Mouse (Mus musculus) thymus, postnatal 14 days (tissue): ENCODE measurements around the gene Pkdcc.
A peak's percentile ranks its signal among the peaks of the same experiment; 100 is the strongest.

Experiments used
- DNase-seq: peaks from one replicate; pipeline ENCODE4 v3.0.0; 2021

Gene Pkdcc

GRCm38 (mm10) chr17:83214674-83215528 lies at the start of gene Pkdcc:
TSS of gene Pkdcc (plus strand) at chr17:83215292.
- peak; percentile 63 for DNase-seq

DNA sequence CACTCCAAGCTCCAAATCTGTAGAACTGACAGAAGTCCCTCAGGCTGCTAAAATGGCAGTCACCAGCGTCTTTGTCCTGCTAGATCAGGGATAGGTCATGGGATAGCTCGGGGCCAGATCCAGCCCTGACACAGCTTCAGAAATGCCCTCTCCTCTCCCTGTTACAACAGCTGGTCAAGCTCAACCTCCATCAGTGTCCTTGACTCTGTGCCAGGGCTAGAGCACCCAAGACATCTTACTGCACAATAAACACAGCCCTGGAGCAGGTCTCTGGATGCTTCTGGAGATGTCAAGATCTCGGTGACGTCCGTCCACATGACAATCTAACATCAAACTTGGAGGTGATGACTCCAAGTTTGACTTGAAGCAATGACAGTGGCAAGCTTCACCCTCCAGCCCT lies 48.9 kb upstream of the Pkdcc start:
- DNase-seq, result no peak

GRCm38 (mm10) chr17:83176146-83176545 lies 38.9 kb upstream of the Pkdcc start:
- no peak for DNase-seq

DNA sequence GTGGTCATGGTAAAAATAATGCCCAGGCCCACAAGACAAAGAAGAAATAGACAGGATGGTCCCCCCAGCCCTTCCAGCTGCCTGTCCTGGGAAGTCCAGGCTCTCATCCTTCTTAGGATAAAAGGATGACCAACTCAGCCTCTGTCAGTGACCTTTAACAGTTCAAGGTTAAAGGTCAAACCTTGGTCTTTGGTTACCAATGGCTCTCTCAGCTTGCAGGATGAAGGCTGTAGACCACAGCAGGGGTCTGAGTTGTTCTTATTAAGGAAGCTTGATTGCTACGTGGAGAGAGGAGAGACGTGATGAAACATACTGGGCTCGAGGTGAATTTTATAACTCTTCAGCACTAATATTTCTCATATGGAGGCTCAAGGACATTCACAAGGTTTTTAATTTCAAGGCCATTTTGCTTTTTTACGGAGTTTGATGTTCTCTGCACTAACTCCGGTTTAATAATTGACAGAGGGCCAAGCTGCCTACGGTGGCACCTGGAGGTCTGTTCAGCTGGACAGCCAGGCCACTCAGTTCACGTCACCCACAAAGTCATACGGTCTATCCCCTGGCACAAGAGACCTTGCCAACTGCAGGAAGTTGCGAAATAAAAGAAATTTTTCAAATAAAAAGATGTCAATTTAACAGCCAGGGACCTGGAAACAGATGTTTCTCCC lies 36.5 kb upstream of the Pkdcc start:
- no peak for DNase-seq

DNA sequence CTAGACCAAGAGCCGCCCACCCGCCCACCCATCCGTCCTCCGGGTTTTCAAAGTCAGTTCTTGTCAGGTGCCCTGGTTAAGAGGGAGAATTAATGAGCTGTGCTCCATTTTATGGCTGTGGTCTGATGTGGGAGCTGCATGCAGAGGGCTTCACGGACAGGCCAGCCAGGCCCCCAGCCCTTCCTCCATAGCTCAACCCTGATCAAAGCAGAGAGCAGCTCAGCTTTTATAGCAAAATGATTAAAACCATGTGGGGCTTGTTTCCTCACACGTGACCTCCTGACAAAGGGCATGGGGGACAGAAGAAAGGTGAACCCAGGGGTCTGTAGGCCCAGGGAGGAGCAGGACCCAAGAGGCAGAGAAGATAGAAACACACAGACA lies 36.0 kb upstream of the Pkdcc start:
- no peak for DNase-seq

DNA sequence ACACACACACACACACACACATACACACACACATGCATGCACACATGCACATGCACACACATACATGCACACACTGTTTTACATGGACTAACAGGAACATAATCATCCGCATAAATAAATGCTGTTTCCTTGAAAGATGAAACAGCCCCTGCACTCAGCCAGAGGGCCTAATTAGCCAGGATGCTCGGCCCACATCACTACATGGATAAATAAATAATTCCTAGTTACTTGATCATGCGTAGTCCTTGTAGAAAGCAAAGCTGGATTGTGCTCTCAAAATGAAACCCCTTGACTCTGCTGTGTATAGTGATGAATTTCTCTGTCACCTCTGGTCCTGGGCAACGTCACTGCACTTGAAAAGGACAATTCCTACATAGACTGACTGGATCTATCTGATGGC lies 35.5 kb upstream of the Pkdcc start:
- DNase-seq, result no peak

DNA sequence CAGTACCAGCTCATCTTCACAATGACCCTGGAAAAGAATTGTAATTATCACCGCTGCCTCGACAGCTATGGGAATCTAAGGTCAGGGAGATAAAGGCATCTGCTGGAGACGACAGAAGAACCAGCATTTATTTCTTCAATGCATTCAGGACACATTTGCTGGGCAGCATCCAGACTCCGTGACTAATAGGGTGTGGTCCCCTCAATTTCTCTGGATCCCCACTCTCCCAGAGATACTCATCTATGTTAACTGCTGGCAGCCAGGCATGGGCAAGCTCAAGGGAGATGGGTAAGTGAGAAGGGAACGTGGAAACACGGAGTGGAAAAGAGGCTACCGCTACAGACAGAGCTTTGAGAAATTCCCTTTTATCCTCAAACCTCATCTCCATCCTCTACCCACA lies 34.0 kb upstream of the Pkdcc start:
- no peak for DNase-seq

- DNase-seq, result no peak
These were observed 33.5 kb upstream of the Pkdcc start for GRCm38 (mm10) chr17:83181592-83181991.

GRCm38 (mm10) chr17:83182061-83182664 lies 32.9 kb upstream of the Pkdcc start:
- DNase-seq, result no peak

DNA sequence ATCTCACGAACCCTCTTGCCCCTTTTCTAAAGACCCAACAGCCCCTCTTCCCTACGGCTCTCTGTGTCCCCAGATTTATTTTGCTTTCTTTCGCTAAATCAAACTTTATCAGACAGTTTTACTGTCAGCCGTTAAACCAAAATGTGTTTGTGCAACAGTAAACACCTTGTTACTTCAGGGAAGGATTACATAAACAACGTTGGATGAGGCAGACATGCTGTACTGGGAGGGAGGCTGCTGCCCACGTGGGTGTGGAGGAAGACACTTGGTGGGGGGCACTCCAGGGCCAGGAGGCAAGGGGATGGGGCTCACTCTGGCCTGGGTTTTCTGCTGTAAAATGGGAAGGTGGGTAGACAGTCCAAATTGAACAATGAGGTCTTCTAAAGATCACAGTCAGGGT lies 32.3 kb upstream of the Pkdcc start:
- DNase-seq, result no peak

DNA sequence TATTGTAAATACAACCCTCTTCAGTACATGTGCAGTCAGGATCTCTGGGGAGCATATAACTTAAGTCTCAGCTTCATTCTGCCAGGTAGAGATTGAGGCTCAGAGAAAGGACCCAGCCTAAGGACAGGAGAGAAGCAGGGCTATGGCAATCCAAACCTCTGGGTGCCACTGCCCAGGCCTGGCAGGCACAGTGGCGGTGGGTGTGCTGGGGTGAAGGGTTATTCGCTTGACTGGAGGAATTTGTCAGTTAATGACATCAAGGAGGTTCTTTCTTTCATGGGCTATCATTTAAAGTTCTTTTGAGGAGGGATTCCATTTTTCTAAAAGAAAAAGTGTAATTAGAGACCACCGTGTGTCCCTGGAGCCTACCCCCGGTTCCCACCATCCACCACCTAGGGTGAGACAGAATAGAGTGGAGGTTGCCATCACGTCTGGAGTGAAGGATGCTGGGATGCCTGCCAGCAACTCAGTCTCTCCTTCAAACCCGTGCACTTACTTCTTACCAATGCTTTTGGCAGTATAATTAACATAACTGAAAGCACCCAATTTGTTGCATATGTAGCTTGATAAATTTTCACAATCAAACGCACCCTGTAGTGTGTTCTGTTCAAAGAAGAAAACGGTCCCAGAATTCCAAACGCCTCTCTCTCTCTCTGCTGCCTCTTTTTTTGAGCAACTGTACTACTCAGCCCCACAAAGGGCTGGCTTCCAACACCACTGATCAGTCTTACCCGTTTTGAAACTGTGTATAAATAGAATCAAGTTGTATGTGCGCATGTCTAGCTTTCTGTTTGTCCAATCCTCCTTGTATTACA lies 27.1 kb upstream of the Pkdcc start:
- no peak for DNase-seq

GRCm38 (mm10) chr17:83190810-83191209 lies 24.3 kb upstream of the Pkdcc start:
- DNase-seq, result no peak

GRCm38 (mm10) chr17:83194491-83194890 lies 20.6 kb upstream of the Pkdcc start:
- DNase-seq, result no peak

DNA sequence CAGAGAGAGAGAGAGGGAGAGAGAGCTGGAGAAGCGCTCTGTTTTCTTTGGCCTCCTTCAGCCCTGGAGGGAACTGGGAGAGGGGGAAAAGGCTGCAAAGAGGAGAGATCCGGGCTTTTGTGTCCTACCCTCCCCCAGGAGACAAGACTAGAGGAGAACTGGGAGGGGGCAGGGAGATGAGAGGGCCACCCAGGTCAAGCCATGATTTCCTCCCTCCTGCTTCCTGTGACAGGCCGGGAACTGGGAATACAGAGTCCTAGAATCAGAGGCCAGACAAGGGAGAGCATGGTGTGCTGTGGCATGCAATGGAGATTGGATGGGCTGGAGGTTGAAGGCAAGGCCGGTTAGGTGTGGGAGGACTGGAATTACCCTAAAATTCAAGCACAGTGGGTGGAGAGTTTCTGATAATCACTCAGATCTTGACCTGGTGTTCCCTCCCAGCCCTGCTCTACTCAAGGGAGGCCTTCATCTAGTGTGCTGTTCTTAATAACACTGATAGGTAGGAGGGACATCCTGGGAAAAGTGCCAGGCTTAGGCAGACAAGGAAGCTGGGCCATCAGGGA lies 17.6 kb upstream of the Pkdcc start:
- no peak for DNase-seq

DNA sequence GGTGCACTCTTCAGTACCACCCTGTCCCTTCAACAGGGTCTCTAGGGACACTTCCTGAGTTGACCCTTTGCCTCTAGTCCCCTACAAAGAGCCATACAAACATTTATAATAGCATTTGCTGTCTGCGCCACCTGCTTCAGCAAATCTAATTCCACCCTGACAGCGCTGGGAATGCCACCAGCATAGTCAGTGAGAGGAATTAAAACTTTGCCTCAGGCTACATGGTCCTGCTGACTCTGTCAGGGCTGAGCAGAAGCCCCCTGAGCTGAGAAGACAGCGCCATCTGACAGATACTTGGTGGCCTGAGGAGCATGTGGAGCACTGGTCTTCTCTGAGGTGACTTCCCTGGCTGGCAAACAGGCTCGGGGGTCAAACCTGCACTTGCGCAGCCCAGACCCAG lies 14.6 kb upstream of the Pkdcc start:
- no peak for DNase-seq

DNA sequence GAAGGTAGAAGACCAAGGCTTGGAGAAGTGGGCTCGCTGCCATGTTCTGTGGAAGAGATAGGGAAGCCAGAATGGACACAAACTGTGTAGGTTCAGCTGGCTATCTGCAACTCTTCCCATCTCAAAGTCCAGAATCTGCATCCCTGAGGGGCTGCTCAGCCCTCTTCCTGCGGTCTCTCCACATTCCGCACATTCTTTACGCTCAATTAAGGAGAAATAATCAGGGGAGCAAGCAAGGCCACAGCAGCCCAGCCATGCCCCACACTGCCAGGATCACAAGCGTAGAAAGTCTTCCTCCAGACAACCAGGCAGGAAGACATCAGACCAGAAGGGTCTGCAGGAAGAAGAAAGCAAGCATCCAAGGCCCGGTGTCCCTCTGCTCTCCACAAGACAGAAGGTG lies 13.8 kb upstream of the Pkdcc start:
- DNase-seq, result no peak

GRCm38 (mm10) chr17:83203692-83204383 lies 11.3 kb upstream of the Pkdcc start:
- DNase-seq, result no peak

DNA sequence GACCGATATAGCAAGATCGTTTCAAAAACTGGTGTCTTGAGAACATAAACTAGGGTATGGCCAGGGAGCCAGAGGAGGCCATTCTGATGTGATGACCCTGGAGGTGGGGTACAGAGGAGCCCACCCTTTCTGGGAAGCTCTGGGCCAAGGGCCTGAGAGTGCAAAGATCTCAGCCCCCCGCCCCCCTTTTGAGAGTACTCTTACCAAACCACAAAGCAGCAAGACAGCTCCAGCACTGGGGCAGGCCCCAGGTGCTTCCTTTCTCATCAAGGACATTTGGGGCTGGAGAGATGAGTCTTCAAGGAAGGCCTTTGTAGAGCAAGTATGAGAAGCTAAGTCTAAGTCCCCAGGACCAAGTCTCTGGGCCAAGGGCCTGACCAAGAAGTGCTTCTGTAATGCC lies 7.8 kb upstream of the Pkdcc start:
- peak; percentile 69 for DNase-seq

DNA sequence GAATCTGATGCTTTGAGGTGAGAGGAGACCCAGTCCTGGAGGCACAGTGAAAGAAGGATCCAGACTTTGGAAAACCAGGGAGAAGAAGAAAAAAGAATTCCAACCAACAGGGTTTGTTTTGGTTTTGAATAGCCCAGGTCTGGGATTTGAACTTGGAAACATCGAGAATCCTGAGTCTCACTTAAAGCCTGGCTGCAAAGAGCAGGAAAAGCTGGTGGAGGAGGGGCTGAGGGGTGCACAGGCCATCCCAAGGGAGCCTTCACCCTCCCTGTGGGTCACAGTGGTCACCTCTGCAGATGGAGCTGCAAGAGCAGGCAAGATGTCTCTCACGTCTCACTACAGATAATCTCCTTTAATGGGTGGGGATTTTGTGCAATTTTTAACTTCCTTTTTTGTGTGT lies 6.6 kb upstream of the Pkdcc start:
- DNase-seq, result no peak

DNA sequence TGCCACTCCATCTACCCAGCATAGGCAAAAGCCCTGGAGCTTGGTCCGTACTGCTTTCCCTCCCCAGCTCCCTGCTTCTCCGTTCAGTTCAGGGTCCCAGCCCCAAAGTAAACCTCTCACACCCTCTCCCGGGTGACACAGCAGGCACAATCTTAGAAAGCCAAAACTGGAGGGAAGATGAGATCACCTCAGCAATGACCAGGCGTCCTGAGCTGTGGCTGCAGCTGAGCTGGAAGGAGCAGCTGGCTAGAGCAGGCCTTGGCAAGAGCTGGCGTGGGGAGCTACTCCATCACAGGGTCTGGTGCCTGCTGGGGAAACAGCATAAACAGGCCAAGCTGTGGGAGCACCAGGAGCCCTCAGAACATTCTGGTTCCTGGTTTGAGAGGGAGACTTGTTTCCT lies 4.6 kb upstream of the Pkdcc start:
- DNase-seq, result no peak

- DNase-seq, result no peak
These were observed 3.9 kb upstream of the Pkdcc start for GRCm38 (mm10) chr17:83211196-83211595.

GRCm38 (mm10) chr17:83212422-83212821 lies 2.7 kb upstream of the Pkdcc start:
- DNase-seq, result no peak
